Mouse (Mus musculus) spleen, embryonic (tissue): ENCODE measurements around the gene Gsdme.

Experiments used
- CTCF ChIA-PET: fragments of 350-600 bp; sonication (Branson Sonifier 250); formaldehyde crosslinking; loops from one replicate; lab custom pipeline; 2022; lab: Charles Lee

The Gsdme gene

GRCm38 (mm10) chr6:50191605-50192004 is 72.1 kb downstream of the Gsdme start:
- CTCF ChIA-PET, result no interaction called here

- CTCF ChIA-PET, result no interaction called here
Measured at GRCm38 (mm10) chr6:50189376-50189775, 74.3 kb downstream of the Gsdme start.

GRCm38 (mm10) chr6:50187955-50188354 is 75.7 kb downstream of the Gsdme start:
- CTCF ChIA-PET, result no interaction called here

- CTCF ChIA-PET, result no interaction called here
Measured at GRCm38 (mm10) chr6:50180189-50180588, 83.5 kb downstream of the Gsdme start.

- CTCF ChIA-PET, result no interaction called here
Measured at GRCm38 (mm10) chr6:50175736-50176135, 87.9 kb downstream of the Gsdme start.

GRCm38 (mm10) chr6:50169771-50170170 is 93.9 kb downstream of the Gsdme start:
- CTCF ChIA-PET, result no interaction called here

GRCm38 (mm10) chr6:50168821-50169220 is 94.8 kb downstream of the Gsdme start:
- CTCF ChIA-PET, result no interaction called here

- CTCF ChIA-PET, result no interaction called here
Measured at GRCm38 (mm10) chr6:50163013-50163412, 100.6 kb downstream of the Gsdme start.

GRCm38 (mm10) chr6:50159842-50160241 is 103.8 kb downstream of the Gsdme start:
- CTCF ChIA-PET, result no interaction called here

- CTCF ChIA-PET, result no interaction called here
Measured at GRCm38 (mm10) chr6:50149378-50149777, 114.3 kb downstream of the Gsdme start.

- CTCF ChIA-PET, result no interaction called here
Measured at GRCm38 (mm10) chr6:50146158-50146557, 117.5 kb downstream of the Gsdme start.

GRCm38 (mm10) chr6:50139526-50139925 is 124.1 kb downstream of the Gsdme start:
- CTCF ChIA-PET, result no interaction called here
